Mouse (Mus musculus) hindbrain, embryonic 14.5 days (tissue): Measurements from ENCODE around the gene Abcb1b. TPM values are rescaled to one million over a fixed set of nuclear protein-coding genes. Genes with fewer than 3 reads are reported as not detected.

ENCODE experiments used
- ATAC-seq: fragments of 200-750 bp; cut with Nextera tagmentation; 2 replicates; pipeline ENCODE4 v1.8.0; 2017; ENCODE audit warnings: moderate number of reproducible peaks, mild to moderate bottlenecking, moderate TSS enrichment, moderate library complexity; ENCODE audit not compliant: low FRiP score
- DNase-seq: peaks from one replicate; pipeline ENCODE4 v3.0.0-alpha.2; 2015; ENCODE audit warnings: low spot score
- H3K27ac ChIP-seq: fragments of 300-500 bp; sonication (generic); 2 replicates; pipeline ENCODE4 v1.5.1; 2014; ENCODE audit warnings: mild to moderate bottlenecking, moderate library complexity
- H3K27me3 ChIP-seq: fragments of 300-500 bp; sonication (generic); 2 replicates; pipeline ENCODE4 v1.6.1; 2014; ENCODE audit warnings: mild to moderate bottlenecking, low read length, mixed read lengths; ENCODE audit not compliant: control insufficient read depth, insufficient read depth
- H3K36me3 ChIP-seq: fragments of 300-500 bp; sonication (generic); replicated peaks from 2 replicates; pipeline ENCODE4 v1.6.1; 2014; ENCODE audit not compliant: control insufficient read depth, insufficient read depth
- H3K4me1 ChIP-seq: fragments of 300-500 bp; sonication (generic); replicated peaks from 2 replicates; pipeline ENCODE4 v1.6.1; 2014; ENCODE audit warnings: antibody characterized with exemption, low read length, mixed read lengths; ENCODE audit not compliant: control insufficient read depth, insufficient read depth
- H3K4me2 ChIP-seq: fragments of 300-500 bp; sonication (generic); replicated peaks from 2 replicates; pipeline ENCODE4 v1.6.1; 2014; ENCODE audit warnings: mild to moderate bottlenecking, moderate library complexity
- H3K4me3 ChIP-seq: fragments of 300-500 bp; sonication (generic); replicated peaks from 2 replicates; pipeline ENCODE4 v1.5.1; 2014; ENCODE audit warnings: mild to moderate bottlenecking, low read length
- H3K9ac ChIP-seq: fragments of 300-500 bp; sonication (generic); 2 replicates; pipeline ENCODE4 v1.6.1; 2014
- H3K9me3 ChIP-seq: fragments of 300-500 bp; sonication (generic); 2 replicates; pipeline ENCODE4 v1.6.1; 2016; ENCODE audit warnings: low read length; ENCODE audit not compliant: control insufficient read depth
- WGBS: fragments of 180-500 bp; shearing (Covaris S2); extraction: QIAGEN DNeasy Blood & Tissue Kit; methylation state at CpG from one replicate; pipeline ENCODE4 v1.1.7; 2014; 5-methylcytosine and 5-hydroxymethylcytosine counted together
- polyA plus RNA-seq: library from polyadenylated mRNA; unstranded; fragments of >200 nt; fragmentation: Nextera tagmentation; extraction: Ambion mirVana; gene quantifications from 2 replicates; pipeline ENCODE4 v1.2.1, GENCODE M21; 2014

The Abcb1b gene
- polyA plus RNA-seq, 1 experiment from 2014 or later = 0.82 TPM

DNA sequence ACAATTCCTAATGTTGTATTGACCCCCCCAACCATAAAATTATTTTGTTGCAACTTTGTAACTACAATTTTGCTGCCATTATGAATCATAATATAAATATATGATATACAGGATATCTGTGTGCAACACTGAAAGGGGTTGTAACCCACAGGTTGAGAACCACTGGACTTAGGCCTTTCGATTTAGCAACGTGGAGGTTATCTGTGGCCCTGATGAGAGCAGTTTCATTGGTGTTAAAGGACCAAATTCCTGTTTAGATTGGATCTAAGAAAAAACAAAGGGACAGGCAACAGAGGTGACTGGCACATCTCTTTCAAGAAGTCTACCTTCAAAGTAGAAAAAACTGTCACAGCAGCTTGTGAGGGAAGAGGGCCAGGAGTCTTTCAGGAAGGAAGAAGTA is 87.9 kb downstream of the Abcb1b start:
- Histone ChIP-seq H3K27ac (no peak overlapping the region), H3K4me1 (no peaks in the 10 kb centered on the region), H3K36me3 (no peaks in the 10 kb centered on the region), H3K4me3 (no peak overlapping the region), H3K4me2 (no peak overlapping the region), H3K9ac (no peak overlapping the region), H3K27me3 (no peaks in the 10 kb centered on the region), H3K9me3 (no peaks in the 10 kb centered on the region)
- 91% methylated on average over 2 of the region's 2 CpGs for WGBS
- ATAC-seq (no peak), DNase-seq (no peak)

GRCm38 (mm10) chr5:8893300-8894103 is 95.6 kb downstream of the Abcb1b start, which contains the start of gene Abcb4:
Gene Abcb4 (plus strand): TSS chr5:8893717.
- H3K27me3 ChIP-seq = peaks cover 5% of the 10 kb centered on the region
- no peaks in the 10 kb centered on the region for H3K36me3 ChIP-seq
- H3K27ac ChIP-seq = no peak within 1 kb of the TSS
- peak within 1 kb of the TSS; percentile 95 for H3K4me2 ChIP-seq
- no peaks in the 10 kb centered on the region for H3K9me3 ChIP-seq
- H3K9ac ChIP-seq = peak within 1 kb of the TSS; percentile 70
- H3K4me1 ChIP-seq = peaks cover 5% of the 10 kb centered on the region; the same call in 1 of the 2 replicates
- ATAC-seq = peak; percentile 95
- H3K4me3 ChIP-seq = peak within 1 kb of the TSS; percentile 68
- WGBS = under 1% methylated on average over 52 of the region's 65 CpGs
- peak; percentile 76 for DNase-seq

GRCm38 (mm10) chr5:8894104-8894425 is 96.1 kb downstream of the Abcb1b start:
- Histone ChIP-seq H3K4me2 (peak overlapping the region; percentile 95), H3K9ac (peak overlapping the region; percentile 70), H3K4me1 (peaks cover 5% of the 10 kb centered on the region; the same call in 1 of the 2 replicates), H3K9me3 (no peaks in the 10 kb centered on the region), H3K27ac (no peak overlapping the region), H3K27me3 (peaks cover 5% of the 10 kb centered on the region), H3K36me3 (no peaks in the 10 kb centered on the region), H3K4me3 (peak overlapping the region; percentile 68)
- WGBS = 11% methylated on average over 15 of the region's 15 CpGs
- ATAC-seq (no peak), DNase-seq (no peak)

- DNase-seq = no peak
- no peak overlapping the region for H3K27ac ChIP-seq
- no peak overlapping the region for H3K9ac ChIP-seq
- WGBS = 74% methylated on average over 15 of the region's 15 CpGs
- H3K36me3 ChIP-seq = no peaks in the 10 kb centered on the region
- H3K4me1 ChIP-seq = peaks cover 5% of the 10 kb centered on the region; the same call in 1 of the 2 replicates
- peaks cover 5% of the 10 kb centered on the region for H3K27me3 ChIP-seq
- H3K9me3 ChIP-seq = no peaks in the 10 kb centered on the region
- no peak for ATAC-seq
- no peak overlapping the region for H3K4me2 ChIP-seq
- no peak overlapping the region for H3K4me3 ChIP-seq
Measured at GRCm38 (mm10) chr5:8894641-8895490, 96.9 kb downstream of the Abcb1b start.

- ATAC-seq (no peak), DNase-seq (no peak)
- H3K4me3 ChIP-seq = no peak overlapping the region
- no peak overlapping the region for H3K4me2 ChIP-seq
- 90% methylated on average over 1 of the region's 1 CpGs for WGBS
- H3K27me3 ChIP-seq = peaks cover 5% of the 10 kb centered on the region
- H3K27ac ChIP-seq = no peak overlapping the region
- peaks cover 5% of the 10 kb centered on the region; the same call in 1 of the 2 replicates for H3K4me1 ChIP-seq
- no peak overlapping the region for H3K9ac ChIP-seq
- no peaks in the 10 kb centered on the region for H3K36me3 ChIP-seq
- H3K9me3 ChIP-seq = no peaks in the 10 kb centered on the region
Measured at GRCm38 (mm10) chr5:8896198-8896597, 98.3 kb downstream of the Abcb1b start.

- peaks cover 5% of the 10 kb centered on the region for H3K27me3 ChIP-seq
- peaks cover under 1% of the 10 kb centered on the region; the same call in 1 of the 2 replicates for H3K4me1 ChIP-seq
- H3K4me3 ChIP-seq = no peak overlapping the region
- no peaks in the 10 kb centered on the region for H3K36me3 ChIP-seq
- H3K27ac ChIP-seq = no peak overlapping the region
- ATAC-seq (no peak), DNase-seq (no peak)
- H3K9me3 ChIP-seq = no peaks in the 10 kb centered on the region
- WGBS = 72% methylated on average over 3 of the region's 3 CpGs
- no peak overlapping the region for H3K4me2 ChIP-seq
- H3K9ac ChIP-seq = no peak overlapping the region
Measured at GRCm38 (mm10) chr5:8898246-8898645, 100.3 kb downstream of the Abcb1b start.

DNA sequence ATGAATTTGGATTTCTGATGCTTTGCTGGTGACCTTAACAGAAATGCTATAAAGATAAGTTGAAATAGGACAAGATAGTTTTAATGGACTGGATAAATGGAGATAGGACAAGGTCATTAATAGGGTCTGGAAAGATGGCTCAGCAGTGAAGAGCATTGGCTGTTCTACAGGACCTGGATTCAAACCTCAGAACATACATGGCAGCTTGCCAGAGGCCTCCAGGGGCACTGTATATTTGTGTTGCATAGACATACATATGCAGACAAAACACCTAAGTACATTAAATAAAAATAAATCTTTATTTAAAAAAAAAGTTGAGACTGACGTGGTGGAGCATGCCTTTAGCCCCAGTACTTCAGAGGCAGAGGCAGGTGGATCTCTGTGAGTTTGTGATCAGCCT is 103.1 kb downstream of the Abcb1b start:
- Histone ChIP-seq H3K9me3 (no peaks in the 10 kb centered on the region), H3K27me3 (no peaks in the 10 kb centered on the region), H3K4me3 (no peak overlapping the region), H3K4me1 (no peaks in the 10 kb centered on the region), H3K27ac (no peak overlapping the region), H3K4me2 (no peak overlapping the region), H3K36me3 (no peaks in the 10 kb centered on the region), H3K9ac (no peak overlapping the region)
- no peak for ATAC-seq
- no peak for DNase-seq
- WGBS = 90% methylated on average over 1 of the region's 1 CpGs

- no peaks in the 10 kb centered on the region for H3K9me3 ChIP-seq
- no peak for ATAC-seq
- no peak overlapping the region for H3K4me2 ChIP-seq
- no peak overlapping the region for H3K4me3 ChIP-seq
- no peaks in the 10 kb centered on the region for H3K4me1 ChIP-seq
- no peaks in the 10 kb centered on the region for H3K36me3 ChIP-seq
- no peak overlapping the region for H3K27ac ChIP-seq
- H3K27me3 ChIP-seq = no peaks in the 10 kb centered on the region
- DNase-seq = no peak
- H3K9ac ChIP-seq = no peak overlapping the region
- WGBS = 50% methylated on average over 6 of the region's 6 CpGs
Measured at GRCm38 (mm10) chr5:8902141-8902817, 104.3 kb downstream of the Abcb1b start.

DNA sequence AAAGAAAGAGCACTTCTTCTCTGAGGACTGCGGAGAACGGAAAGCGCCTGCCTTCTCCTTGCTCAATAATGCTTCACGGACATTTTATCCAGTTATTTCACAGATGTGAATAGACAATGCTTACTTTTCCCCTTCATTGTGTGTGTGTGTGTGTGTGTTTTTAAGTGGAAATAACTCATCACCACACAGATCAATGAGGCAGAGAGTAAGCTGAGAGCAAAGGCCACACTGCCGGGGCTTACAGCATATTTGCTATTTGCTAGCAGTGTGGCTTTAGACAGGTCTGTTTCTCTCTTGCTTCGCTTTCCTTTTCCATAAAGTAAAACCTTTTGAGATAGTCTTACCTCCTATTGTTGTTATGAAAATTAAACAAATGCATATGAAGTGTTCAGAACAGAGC is 106.6 kb downstream of the Abcb1b start:
- no peak for DNase-seq
- no peak for ATAC-seq
- WGBS = 28% methylated on average over 6 of the region's 6 CpGs
- Histone ChIP-seq H3K4me1 (no peaks in the 10 kb centered on the region), H3K27me3 (no peaks in the 10 kb centered on the region), H3K9me3 (no peaks in the 10 kb centered on the region), H3K9ac (no peak overlapping the region), H3K4me2 (no peak overlapping the region), H3K36me3 (no peaks in the 10 kb centered on the region), H3K4me3 (no peak overlapping the region), H3K27ac (no peak overlapping the region)
